Mouse (Mus musculus) CD4-positive, CD25-positive, alpha-beta regulatory T cell, adult 2 months (primary cell): ENCODE data around the gene Otogl.

Experiments
- DNase-seq: peaks from one replicate; pipeline ENCODE4 v3.0.0-alpha.2; 2012; ENCODE audit warnings: low read depth, low spot score

Otogl gene

DNA sequence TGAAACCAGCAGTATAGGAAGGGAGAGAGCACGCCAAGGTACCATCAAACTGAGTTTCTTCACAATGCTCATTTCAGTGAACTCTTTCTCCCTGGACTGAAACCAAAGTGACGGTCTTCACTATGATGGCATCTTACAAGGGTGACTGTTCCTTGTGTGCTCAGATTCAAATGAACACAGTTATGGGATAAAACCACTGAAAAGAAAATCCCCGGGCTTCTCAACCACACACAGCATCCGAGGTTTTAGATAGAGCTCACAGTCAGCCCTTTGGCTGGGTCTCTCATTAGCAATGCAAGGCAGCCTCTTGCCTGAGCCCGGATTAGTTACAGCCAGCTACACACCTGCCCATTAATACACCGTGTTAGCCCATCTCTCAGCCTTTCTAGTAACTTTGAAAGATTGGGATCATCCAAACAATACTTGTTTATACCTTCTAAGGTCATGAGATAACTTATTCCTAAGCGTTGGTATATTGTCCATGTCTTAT is at the start of gene Otogl:
Otogl (minus strand) TSS at position 51 of the 490 bp plus-strand sequence.
- no peak for DNase-seq

DNA sequence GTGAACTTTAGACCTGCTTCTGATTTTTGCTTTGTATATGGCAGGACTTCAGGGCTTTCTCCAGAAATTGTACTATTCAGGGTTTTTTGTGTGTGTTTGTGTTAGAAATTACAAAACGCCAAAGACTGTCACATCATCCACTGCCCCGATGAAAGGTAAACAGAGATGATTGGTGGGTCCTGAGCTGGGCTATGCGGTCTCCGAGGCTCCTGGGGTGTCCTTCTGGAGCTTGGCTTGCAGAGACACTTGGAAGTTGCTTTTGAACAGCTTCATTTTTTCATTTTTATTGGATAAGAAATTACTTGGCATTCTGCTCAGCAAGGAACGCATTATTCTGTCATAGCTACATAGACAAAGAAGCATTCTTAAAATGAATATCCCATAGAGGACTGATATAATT is 44.7 kb upstream of the Otogl start:
- no peak for DNase-seq

DNA sequence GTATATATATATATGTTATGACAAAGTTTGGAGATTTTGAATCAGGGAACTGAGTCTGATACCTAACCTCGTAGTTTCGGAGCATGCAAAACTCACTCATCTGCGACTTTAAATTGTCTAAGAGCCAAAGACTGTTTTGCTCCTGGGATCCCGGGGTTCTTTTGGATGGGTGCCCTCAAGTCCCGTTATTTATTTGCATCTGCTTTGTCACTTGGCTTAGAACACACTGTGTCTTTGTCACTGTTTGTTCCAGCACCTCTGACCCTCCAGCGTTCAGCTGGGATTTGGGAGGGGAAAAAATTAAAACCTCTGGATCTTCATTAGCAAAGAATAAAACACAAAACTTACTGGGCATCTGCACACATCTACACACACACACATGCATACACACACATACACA is 42.5 kb upstream of the Otogl start:
- no peak for DNase-seq

DNA sequence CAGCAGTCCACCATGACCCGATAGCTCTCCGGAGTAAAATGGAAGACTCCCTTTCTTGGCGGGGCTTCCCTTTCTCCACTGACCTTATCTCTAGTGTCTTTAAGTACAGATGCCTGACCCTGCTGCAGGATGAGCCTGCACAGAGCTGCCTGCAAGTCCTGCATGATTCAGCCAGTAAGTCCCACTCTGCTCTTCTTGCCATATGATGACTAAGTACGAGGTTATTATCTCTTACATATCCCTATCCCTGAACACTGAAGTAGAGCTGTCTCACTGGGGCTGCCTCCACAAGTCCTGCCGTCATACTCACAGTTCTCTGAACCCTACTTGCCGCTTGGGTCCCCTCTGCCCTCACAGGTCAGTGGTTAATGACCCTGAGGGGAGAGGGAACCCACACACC is 39.7 kb upstream of the Otogl start:
- DNase-seq: no peak

DNA sequence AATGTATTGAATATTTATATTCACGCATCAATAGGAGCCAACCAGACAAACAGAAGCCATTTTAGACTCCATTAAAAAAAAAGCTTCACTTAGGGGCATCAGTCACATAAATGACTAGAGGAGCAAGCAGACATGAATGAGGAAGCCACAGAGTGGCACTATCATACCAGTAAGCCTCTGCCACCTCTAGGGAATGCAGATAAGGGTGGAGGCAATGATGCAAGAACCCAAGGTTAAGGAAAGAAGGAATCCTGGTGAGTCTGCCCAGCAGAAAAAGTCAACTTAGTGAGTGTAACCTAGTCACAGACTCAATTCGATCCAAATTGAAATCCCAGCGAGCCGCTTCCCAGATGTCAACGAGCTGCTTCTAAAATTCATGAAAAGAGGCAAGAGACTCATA is 38.0 kb upstream of the Otogl start:
- DNase-seq: no peak

DNA sequence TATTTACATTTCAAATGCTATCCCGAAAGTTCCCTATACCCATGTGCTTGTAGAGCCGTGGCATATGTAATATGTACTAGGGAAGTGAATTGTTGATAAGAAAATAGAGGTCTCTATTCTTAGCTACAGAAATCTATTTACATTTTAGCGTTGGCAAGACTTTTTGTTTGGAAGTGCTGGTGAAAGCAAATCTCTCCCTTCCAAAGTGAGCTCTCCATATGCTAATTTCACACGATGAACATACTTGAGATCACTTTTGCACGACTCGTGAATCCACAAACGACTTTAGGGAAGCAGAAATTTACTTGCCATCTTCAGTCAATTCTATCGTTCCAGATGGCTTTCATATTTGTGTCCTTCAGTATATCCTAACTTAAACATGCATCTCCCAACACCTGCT is 36.7 kb upstream of the Otogl start:
- DNase-seq: no peak

DNA sequence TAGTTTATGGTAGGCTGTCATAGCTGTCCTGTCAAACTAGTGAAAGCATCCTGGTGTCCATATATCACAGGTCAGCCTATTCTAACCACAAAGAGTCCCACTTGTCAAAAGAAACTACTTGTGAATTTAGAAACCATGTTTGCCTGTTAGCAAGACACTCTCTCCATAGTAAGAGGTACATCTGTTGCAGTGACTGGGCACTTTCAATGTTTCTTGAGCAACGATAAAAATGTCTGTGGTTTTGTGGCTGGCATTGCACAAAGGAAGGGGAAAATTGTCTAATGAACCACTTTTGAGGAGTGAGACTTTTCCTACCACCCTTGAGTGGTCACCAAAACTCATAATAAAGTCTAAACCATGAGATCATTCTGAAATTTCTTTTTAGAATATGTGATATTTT is 36.1 kb upstream of the Otogl start:
- DNase-seq: no peak

DNA sequence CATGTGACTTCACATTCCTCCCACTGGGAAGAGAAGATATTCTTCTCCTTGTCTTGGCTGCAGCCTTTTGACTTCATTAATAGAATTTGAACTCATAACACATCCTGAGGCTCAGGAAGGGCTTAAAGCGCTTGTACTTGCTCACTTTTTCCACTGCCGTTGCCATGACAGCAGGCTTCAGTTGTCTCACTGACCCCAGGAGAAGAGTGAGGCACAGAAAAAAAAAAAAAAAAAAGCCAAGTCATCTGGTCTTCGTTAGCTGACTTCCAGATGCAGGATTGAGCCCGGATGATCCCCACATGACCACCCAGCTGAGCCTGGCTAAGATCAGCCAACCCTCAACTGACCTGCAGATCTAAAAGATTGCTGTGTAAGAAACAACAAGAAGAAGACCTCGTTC is 34.4 kb upstream of the Otogl start:
- DNase-seq: peak; percentile 39

DNA sequence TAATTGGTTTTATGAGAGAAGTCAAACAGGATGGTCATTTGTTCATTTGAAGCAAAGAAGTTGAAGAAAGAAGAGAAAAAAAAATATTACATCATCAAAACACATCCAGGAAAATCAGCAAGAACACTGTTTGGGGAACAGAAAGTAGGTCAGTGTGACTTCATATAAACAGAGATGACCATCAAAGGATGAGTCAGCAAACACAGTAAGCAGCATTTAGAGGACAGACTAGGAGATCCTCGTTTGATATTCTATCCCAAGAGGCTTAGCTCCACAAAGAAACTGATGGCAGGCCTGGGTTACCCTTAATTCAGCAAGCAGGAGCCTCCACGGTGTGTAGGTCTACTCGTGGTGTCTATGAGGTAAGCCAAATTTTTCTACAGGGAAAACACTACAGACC is 31.9 kb upstream of the Otogl start:
- no peak for DNase-seq

DNA sequence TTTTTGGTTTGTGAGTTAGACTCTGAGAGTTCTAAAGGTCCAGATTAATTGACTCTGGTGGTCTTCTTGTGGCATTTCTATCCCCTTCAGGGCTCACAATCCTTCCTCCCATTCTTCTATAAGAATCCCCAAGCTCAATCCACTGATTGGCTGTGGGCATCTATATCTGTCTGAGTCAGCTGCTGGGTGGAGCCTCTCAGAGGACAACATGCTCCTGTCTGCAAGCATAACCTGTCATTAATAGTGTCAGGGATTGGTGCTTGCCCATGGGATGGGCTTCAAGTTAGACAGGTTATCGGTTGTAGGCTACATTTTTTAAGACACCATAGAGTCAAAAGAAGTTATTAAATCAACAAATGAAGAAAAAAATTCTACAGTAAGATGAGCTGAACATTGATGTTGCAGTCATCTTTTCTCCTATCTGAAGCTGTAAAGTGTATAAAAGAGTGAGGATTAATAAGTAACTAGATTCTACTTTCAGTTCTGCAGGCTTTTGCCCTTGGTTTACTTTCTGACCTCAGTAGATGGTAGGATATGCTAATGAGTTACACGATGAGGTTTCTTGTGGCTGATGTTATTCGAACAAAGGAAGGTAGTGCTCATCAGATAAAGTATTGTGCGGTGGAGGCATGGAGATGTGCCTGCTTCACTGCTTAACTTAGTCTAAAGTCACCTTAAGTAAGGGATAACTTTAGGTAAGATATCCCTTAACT is 29.4 kb upstream of the Otogl start:
- DNase-seq: peak; percentile 65

DNA sequence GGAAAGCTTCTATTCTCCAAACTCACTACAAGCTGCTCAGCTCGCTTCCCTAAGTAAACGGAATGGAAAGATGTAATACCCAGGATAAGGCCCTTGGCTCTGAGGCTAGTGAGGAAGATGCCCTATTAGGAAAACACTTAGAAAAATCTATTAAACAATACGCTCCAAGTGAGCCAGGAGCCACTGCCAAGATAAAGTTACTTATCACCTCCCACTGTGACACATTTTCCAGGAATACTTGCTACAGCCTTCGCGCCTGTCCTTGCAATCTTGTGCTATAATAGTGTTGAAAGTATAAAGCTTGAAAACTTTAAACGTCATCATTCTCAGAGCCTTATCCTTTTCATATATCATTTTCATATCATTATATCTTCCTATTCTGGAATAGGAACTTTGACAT is 28.4 kb upstream of the Otogl start:
- DNase-seq: no peak

DNA sequence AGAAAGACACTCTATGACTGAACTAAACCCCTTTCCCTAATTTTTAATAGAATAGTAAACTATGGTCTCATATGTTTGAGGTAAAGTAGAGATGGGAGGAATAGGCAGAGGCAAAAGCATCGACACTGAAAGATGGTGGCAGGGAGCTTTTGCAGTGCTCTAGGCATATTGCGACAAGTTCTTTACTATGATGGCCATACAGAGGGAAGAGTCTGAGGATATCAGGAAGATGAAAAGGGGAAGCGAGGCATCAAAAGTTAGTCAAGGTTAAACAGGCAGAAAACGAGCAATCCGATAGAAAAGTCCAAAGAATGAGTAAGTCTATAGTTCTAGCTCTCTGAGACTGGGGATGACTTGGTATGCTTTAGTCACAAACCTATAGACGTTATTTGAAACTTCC is 27.9 kb upstream of the Otogl start:
- DNase-seq: no peak

DNA sequence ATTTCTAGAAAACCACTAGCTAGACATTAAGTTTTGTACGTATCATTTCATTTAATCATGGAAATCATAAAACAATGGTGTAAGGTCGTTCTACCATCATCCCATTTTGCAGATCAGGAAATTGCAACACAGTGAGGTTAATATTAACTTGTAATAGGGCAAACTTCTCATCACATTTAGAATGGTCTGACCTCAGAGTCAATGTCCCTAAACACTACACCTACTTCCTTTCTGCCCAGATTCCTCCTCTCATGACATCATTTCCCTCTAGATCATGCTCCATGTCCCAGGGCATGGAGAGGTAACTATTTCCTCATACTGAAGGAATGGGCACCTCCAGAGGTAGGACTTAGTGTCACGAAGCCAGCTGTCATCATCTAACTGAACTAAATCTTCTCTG is 22.1 kb upstream of the Otogl start:
- DNase-seq: no peak

DNA sequence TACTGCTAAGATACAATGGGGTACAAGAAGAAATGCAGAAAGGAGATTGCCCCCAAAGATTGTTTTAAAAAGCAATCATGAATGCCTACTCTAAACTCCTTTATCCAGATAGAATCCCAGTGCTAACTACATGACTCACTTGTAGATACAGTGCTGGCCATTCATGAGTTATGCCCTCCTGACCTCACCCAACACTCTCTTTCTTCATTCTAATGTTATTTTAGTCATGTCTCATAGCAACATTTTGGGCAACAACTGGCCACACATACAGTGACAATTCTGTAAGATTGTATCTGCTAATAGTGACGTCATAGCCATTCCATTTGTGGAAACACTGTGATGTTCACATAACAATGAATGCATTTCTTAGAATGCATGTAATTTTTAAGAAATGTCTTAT is 21.6 kb upstream of the Otogl start:
- peak; percentile 24 for DNase-seq

DNA sequence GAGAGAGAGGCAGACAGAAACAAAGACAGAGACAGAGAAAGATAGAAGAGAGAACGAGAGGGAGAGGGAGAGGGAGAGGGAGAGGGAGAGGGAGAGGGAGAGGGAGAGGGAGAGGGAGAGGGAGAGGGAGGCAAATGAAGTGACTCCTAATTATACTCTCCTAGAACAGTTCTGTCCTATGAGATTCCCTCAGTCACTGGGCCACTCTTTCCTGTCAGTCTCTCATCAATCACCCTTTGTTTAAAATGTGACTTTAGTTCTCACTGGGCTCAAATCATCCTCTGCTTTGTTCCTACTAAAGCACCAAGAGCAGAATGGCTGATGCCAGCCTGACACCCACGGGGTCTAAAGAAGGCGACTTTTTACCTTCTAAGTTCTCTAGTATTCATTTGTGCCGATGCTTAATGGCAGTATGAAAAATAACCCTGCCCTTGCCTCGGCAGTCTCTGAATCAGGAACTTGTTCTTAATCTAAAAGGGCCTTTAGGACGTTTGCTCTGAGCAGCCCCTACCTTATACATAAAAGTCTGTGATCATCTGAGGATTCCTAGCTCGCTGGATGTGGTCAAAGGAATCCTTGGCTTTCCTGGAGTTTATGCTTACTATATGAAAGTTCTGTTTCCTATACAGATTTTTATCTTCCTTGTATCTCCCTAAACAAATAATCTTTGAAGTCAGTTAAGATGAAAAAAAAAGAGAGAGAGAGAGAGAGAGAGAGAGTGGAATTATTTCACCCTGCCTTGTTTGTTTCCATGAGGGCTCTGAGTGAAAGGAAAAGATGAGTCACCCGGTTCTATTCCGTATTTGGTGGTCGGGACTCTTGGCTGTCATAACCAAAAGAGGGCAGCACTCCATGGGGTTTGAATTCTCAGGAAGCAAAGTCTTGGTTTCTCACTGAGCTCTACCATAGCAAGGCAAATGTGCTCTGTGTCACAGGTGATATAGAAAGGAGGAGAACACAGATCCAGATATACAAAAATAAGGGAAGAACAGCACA is 20.2 kb upstream of the Otogl start:
- DNase-seq: peak; percentile 84

DNA sequence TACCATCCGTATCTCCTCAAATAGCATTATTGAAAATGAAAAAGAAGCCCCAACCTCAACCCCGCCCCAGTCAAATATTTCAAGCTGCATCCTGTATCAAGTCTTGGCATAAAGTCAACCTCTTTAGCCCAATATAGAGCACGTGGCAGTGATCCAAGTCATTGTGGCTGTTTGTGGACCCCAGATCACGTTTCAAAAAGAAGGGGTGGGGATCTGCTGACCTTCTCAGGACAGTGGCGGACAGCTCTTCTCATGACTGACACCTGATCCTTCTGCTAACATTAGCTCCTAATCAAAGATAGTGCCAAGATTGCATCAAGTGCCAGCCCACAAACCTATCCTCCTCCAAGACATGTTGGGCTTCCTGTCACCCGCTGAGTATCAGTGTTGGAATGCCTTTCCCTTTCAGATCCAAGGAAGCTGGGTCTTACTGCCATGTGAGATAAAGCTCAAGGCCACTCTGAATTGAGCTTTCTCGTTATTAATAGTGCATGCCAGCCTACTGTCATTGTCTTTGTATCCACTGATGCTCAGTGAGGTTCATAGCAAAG is 18.6 kb upstream of the Otogl start:
- DNase-seq: no peak

DNA sequence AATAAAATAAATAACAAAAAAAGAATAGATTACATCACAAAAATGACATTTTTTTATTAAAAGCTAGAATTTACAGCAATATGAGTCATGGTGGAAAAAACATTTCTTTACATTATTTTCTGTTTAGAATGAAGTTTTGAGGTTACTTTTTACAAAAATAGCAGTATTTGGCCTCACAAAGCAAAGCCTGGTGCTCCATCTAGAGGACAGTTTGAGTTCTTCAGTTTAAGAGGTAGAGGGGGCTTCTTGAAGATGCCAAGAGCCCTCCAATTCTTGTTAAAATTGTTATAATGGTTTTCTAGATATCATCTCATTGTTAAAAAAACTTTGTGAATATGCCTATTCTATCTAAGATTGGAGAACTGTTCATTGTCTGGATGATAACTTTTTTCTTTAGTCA is 13.4 kb upstream of the Otogl start:
- peak; percentile 15 for DNase-seq

DNA sequence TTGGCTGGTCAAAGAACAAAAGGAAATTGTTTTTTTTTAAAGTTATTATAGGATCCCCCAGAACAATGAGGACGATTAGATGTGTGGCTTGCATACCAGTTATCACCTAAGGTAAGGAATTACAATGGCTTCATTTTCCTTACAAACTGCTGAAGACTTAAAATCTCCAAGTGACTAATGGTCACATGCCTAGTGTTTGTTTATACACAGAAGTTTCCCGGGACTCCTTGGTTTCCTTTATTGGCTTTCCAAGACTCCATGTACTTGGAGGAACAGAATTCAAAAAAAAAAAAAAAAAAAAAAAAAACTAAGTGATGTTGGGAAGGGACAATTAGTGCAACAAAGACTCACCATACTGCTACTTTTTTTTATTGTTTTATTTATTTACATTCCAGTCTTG is 11.9 kb upstream of the Otogl start:
- no peak for DNase-seq

DNA sequence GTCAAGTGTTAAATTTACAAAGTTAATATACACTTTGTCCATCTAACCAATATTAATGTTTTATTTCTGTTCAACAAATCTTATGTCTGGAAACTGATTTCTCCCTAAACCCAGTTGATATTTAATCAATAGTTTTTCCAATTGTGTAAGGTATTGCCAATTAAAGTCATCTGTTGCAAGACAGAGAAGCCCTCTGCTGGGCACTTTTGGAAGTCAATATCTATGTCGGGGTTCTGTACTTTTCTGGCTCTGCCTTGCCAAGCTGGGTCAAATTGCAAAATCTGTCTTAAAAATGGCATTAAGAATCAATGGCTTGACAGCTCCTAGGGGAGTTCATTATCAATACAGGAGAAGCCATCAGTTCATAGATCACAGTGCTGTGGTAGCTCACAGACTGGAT is 10.8 kb upstream of the Otogl start:
- peak; percentile 52 for DNase-seq

DNA sequence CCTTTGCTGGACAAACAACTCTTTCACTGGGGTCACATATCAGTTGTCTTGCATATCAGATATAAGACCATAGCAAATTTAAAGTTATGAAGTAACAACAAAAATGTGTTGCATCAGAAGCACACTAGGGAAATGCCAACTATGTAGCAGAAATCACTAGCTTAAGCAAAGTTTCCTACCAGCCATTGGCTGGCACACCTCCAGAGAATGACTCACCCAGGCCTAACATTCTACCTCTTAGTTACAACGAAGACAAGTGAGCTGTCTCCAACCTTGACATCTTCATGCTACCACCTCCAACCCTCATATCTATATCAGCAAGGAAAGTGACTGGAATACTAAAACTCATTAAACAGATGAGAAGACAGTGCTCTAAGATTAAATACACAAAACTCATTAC is 9.6 kb upstream of the Otogl start:
- DNase-seq: peak; percentile 13

DNA sequence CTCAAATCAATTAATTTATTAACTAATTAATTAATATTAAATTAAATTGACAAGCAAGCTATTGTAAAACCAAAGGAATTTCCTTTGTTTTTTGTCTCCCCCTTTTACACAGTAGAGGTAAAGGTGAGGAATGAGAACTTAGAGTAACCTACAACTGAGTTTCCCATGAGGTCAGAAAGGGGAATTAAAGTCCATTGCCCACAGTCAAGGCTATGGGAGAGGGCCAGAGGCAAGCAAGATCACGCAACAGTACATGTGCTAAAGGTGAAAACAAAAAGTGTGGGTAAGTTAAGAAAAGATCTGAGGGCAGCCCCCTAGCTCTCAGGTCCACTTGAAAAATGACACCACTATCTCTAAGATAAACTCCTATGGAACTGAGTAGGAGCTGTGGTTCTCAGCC is 9.2 kb upstream of the Otogl start:
- no peak for DNase-seq

DNA sequence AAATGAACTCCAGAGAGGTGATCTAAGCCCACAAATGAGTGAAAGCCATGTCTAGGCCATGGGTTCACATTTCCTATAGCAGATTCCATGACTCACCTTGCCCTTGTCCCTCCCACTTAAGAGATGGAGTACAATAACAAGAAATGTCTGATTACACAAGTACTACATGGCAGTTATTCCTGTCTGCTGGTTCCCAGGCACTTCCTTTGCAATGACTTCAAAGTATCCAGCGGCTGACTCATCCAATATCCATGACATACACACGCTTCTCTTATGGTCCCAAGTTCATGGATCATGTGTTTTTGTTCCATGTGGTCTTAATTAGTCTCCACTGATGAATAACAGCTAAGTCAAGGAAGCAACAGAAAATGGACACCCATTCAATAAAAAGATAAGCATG is 1.1 kb upstream of the Otogl start:
- DNase-seq: no peak

DNA sequence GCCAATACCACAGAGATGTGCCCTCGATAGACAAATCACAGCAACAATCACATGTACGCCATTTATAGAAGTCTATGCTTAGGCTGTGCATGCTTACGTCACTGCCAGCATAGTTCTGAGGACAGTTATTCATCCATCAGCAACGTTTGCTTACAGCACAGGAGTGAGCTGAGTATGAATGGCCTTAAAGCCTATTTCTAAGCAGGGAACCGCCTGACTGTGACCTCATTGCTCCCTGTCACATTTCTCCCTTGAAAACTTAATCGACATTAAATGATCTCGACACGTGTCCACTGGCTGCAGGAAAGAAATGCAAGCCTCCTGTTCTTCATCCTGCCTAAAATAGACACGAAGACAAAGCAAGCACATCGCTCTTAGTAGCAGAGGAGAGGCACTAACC is 5.5 kb downstream of the Otogl start:
- DNase-seq: no peak
